Mouse (Mus musculus) macrophage (primary cell): ENCODE measurements around the gene Sp100. TPM values are rescaled to one million over a fixed set of nuclear protein-coding genes. Genes with fewer than 3 reads are reported as not detected.

Source experiments
- H3K27ac ChIP-seq: fragments of 350-480 bp; formaldehyde crosslinking; 2 replicates; pipeline ENCODE4 v1.9.0; 2021
- H3K36me3 ChIP-seq: fragments of 350-480 bp; formaldehyde crosslinking; 2 replicates; pipeline ENCODE4 v1.9.0; 2021; ENCODE audit errors: inconsistent target
- H3K4me3 ChIP-seq: fragments of 350-480 bp; formaldehyde crosslinking; 2 replicates; pipeline ENCODE4 v1.9.0; 2021; ENCODE audit errors: inconsistent target
- H3K79me2 ChIP-seq: fragments of 350-480 bp; formaldehyde crosslinking; 2 replicates; pipeline ENCODE4 v1.9.0; 2021; ENCODE audit errors: inconsistent target
- WGBS: methylation state at CpG from one replicate; pipeline ENCODE4 v1.1.7; 2026; ENCODE audit warnings: inconsistent platforms; ENCODE audit not compliant: missing documents; 5-methylcytosine and 5-hydroxymethylcytosine counted together
- polyA plus RNA-seq: library from polyadenylated mRNA; stranded (reverse); fragments of 250-400 nt; gene quantifications from 3 replicates; pipeline ENCODE4 v1.2.4, GENCODE M21; 2018; ENCODE audit warnings: inconsistent platforms

The Sp100 gene
- polyA plus RNA-seq, 1 experiment from 2014 or later: 347 TPM

DNA sequence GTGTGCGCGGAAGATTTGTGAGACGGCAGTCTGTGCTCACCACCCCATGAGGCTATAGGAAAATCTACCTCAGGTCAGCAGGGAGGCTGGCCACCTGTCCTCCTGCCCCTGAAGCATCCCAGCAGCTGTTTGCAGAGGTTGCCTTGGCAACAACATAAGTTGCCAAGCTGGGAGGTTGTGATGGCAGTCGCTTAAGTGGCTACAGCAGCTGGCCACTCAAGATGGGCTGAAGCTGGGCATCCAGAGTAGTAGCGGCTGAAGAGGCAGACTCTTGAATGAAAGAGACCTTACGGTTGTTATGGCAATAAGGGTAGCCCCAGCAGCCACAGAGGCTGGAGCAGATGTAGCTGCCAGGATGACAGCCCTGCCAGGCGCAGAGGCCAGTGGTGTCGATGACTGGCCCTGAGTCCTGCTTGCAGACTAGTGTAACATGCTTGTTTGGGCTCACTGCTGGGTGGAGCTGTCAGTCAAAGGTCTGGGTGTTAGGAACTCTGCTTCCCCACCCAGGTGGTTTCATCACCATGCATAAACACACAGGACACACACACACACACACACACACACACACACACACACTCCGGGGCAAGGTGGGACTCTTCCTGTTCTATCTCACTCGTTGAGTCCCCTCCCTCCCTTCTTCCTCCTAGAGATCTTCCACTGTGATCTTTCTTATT lies 70.6 kb downstream of the Sp100 start:
- WGBS: 88% methylated on average over 6 of the region's 10 CpGs
- Histone ChIP-seq H3K36me3 (peaks cover 74% of the 10 kb centered on the region), H3K79me2 (no peaks in the 10 kb centered on the region; the same call in 1 of the 2 replicates), H3K4me3 (no peak overlapping the region), H3K27ac (no peak overlapping the region)

DNA sequence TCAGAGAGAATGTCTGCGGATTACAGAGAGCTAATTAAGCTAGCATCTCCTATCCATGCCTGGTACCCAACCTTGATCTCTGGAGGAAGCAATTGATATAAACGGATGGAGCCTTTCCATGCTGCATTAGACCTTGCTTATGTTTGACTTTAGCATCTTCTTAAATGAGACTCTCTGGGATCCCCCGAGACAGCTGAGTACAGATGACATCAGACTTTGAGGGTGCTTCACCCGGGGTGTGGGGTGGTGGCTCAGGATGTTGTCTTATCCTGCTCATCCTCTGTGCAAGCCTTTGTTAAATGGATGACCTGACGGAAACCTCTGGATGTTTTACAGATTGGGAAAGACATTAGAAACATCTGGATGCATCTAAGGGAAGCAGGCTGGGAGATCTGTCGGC lies 80.7 kb downstream of the Sp100 start:
- no peak overlapping the region for H3K4me3 ChIP-seq
- H3K79me2 ChIP-seq: peaks cover 85% of the 10 kb centered on the region
- no peak overlapping the region for H3K27ac ChIP-seq
- WGBS: 90% methylated on average over 6 of the region's 6 CpGs
- H3K36me3 ChIP-seq: peaks cover 52% of the 10 kb centered on the region

- Histone ChIP-seq H3K36me3 (peaks cover 41% of the 10 kb centered on the region), H3K27ac (peak overlapping the region; percentile 97; the same call in 1 of the 2 replicates), H3K79me2 (peaks cover 79% of the 10 kb centered on the region), H3K4me3 (no peak overlapping the region)
- WGBS: 20% methylated on average over 3 of the region's 3 CpGs
These were observed 82.8 kb downstream of the Sp100 start for GRCm38 (mm10) chr1:85732581-85732980.

- H3K27ac ChIP-seq: peak overlapping the region; percentile 97
- peaks cover 22% of the 10 kb centered on the region for H3K36me3 ChIP-seq
- H3K4me3 ChIP-seq: peak overlapping the region; percentile 80
- WGBS: 14% methylated on average over 1 of the region's 1 CpGs
- peaks cover 60% of the 10 kb centered on the region for H3K79me2 ChIP-seq
These were observed 84.7 kb downstream of the Sp100 start for GRCm38 (mm10) chr1:85734511-85734910.

- Histone ChIP-seq H3K27ac (peak overlapping the region; percentile 97), H3K79me2 (peaks cover 49% of the 10 kb centered on the region), H3K4me3 (peak overlapping the region; percentile 80), H3K36me3 (peaks cover 12% of the 10 kb centered on the region)
- WGBS: under 1% methylated on average over 13 of the region's 13 CpGs
These were observed 85.8 kb downstream of the Sp100 start for GRCm38 (mm10) chr1:85735463-85736123.

DNA sequence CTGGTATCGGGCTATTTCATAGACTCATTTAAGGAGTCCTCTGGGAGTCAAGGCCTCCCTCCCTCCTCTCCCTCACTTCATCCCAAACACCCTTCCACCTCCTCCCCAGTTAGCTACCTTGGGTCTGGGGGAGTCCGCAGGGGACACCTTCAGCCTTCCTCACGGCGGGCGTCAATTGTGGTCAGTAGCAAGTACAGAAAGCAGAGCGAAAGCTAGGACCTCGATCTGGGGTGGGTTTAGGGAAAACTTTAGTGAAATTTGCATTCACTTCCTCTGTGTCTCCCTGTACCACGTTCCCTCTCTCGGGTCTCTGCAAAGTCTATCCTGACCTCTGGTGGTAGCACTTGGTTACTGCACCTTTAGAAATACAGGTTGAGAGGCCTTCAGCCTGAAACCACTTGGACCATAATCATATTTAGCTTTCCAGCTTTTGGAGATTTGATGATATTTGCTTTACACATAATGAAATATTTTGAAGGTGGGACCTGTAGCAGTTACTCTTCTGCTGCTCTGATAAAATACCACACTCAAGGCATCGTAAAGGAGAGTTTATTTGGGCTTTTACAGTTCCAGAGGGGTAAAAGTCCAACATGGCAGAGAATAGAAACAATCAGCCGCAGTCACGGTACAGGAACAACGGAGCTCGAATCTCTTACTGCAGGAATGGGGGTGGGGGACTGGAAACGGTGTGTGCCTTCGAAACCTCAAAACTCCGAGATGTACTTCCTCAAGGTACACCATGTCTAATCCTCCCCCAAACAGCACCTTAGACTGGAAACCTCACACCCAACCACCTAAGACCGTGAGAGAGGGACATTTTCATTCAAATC lies 86.8 kb downstream of the Sp100 start:
- H3K4me3 ChIP-seq: peak overlapping the region; percentile 80
- H3K27ac ChIP-seq: peak overlapping the region; percentile 97
- peaks cover 2% of the 10 kb centered on the region; the same call in 1 of the 2 replicates for H3K36me3 ChIP-seq
- H3K79me2 ChIP-seq: peaks cover 39% of the 10 kb centered on the region
- WGBS: 35% methylated on average over 17 of the region's 18 CpGs

DNA sequence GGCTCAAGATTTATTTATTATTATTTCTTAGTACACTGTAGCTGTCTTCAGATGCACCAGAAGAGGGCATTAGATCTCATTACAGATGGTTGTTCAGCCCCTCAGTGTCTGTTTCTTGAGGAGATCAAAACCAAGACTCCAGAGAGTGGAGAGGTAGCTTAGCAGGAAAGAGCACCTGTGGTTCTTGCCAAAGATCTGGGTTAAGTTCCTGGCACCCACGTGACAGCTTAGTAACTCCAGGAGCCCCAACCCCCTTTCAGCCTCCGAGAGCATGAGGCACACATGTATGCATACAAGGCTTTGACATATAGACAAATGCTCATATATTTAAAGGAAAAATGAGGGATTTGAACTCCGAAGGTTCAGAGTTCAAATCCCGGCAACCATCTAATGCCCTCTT lies 89.2 kb downstream of the Sp100 start:
- Histone ChIP-seq H3K27ac (no peak overlapping the region), H3K4me3 (no peak overlapping the region), H3K36me3 (no peaks in the 10 kb centered on the region), H3K79me2 (peaks cover 15% of the 10 kb centered on the region)
- WGBS: 95% methylated on average over 4 of the region's 4 CpGs

DNA sequence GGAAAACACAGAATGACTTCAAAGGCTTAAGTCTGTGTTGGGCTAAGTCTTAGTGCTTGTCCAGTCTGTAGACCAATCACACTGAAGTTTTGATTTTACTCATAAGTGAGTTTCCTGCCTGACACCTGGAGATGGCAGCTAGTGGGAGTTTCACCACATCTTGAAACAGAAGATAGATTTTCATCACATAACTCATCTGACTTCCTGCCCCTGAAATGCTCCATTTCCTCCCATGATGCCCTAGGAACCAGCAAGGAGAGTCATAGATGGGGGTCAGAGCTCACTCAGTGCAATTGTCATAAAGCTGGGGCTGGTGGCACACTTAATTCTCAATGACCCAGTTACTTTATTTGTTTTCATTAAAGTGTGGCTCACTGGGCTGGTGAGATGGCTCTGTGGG lies 90.0 kb downstream of the Sp100 start:
- H3K79me2 ChIP-seq: peaks cover 7% of the 10 kb centered on the region
- no peak overlapping the region for H3K27ac ChIP-seq
- H3K4me3 ChIP-seq: no peak overlapping the region
- H3K36me3 ChIP-seq: no peaks in the 10 kb centered on the region

DNA sequence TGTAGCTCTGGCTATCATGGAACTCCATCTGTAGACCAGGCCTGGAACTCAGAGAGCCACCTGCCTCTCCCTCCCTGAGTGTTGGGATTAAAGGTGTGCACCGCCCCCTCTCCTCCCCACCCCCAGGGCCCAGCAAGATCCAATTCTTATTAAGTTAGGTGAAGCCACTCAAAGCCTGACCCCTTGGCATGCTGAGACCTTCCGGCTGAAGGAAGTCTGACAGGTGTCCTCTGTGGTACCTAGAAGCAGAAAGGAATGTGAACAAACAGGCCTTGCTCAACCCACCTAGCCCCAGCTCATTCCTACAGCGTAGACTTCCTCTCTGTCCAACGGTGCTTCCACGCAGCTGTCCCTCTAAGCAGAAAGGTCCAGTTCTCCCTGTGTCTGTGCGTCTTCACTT lies 91.1 kb downstream of the Sp100 start:
- Histone ChIP-seq H3K4me3 (no peak overlapping the region), H3K36me3 (no peaks in the 10 kb centered on the region), H3K79me2 (no peaks in the 10 kb centered on the region; the same call in 1 of the 2 replicates), H3K27ac (no peak overlapping the region)
- WGBS: 69% methylated on average over 6 of the region's 6 CpGs

DNA sequence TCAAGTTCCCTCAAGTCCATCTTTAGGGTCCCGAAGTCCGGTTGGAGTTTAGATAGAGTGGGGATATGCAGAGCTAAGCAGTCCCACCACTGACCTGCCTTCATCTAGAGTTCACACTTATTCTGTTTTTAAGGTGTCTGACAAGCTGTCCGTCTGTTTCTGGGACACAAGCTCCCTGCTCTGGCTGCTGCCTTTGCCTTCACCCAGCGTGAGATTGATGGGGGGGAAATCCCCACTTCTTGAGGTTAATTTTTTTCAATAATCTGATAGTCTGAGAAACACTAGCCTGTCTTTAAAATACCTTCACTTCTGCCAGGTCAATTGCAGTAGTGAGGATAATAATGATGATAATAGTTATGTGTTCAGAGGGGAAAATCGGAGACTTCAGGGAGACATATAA lies 92.5 kb downstream of the Sp100 start:
- no peaks in the 10 kb centered on the region for H3K36me3 ChIP-seq
- 80% methylated on average over 5 of the region's 5 CpGs for WGBS
- H3K79me2 ChIP-seq: no peaks in the 10 kb centered on the region
- no peak overlapping the region for H3K4me3 ChIP-seq
- no peak overlapping the region for H3K27ac ChIP-seq

- Histone ChIP-seq H3K27ac (no peak overlapping the region), H3K36me3 (no peaks in the 10 kb centered on the region), H3K79me2 (no peaks in the 10 kb centered on the region), H3K4me3 (no peak overlapping the region)
- 47% methylated on average over 2 of the region's 2 CpGs for WGBS
These were observed 93.2 kb downstream of the Sp100 start for GRCm38 (mm10) chr1:85742916-85743505.

DNA sequence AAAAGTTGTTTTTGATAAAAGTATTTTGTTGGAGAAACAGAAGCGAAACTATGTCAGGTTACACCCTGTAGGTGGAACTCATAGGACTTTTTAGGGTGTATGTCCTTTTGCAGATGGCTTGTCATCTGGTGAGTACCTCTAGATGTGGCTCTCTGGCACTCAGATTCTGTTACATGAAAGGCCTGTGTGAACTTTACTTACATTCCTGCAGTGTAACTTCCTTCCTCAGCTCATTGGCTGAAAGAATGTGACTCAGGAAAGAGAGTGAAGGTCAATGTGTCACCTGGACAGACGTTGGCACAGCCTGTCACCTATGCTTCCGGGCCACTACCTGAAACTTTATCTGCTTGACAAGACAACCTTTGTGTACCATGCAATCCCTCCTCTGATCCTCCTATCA lies 94.8 kb downstream of the Sp100 start:
- Histone ChIP-seq H3K27ac (no peak overlapping the region), H3K4me3 (no peak overlapping the region)
- 77% methylated on average over 3 of the region's 3 CpGs for WGBS

DNA sequence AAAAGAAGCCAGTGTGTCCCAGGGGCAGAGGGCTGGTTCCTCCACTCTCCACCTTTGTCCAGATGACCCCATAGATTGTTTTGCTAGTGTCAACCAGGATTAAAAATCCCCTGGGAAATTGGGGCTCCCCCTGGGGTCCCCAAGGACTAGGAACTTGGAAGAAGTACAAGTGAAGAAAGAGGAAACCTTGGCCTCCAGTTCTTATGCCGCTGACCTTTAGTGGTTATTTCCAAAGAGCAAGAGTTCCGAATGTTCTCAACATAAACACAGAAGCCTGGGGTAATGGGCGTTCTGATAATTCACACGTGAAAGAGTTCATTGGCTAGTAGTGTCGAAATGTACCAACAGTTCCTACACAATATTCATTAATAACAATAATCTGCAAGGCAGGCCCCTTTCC lies 96.7 kb downstream of the Sp100 start:
- H3K27ac ChIP-seq: no peak overlapping the region
- no peak overlapping the region for H3K4me3 ChIP-seq
- WGBS: 90% methylated on average over 5 of the region's 5 CpGs
- H3K36me3 ChIP-seq: no peaks in the 10 kb centered on the region
- no peaks in the 10 kb centered on the region for H3K79me2 ChIP-seq

More for the DNA sequence above, 94.8 kb downstream of the Sp100 start:
- Histone ChIP-seq H3K36me3 (no peaks in the 10 kb centered on the region), H3K79me2 (no peaks in the 10 kb centered on the region)

GRCm38 (mm10) chr1:85749829-85750228 lies 100.0 kb downstream of the Sp100 start:
- Histone ChIP-seq H3K36me3 (no peaks in the 10 kb centered on the region), H3K79me2 (no peaks in the 10 kb centered on the region), H3K4me3 (no peak overlapping the region), H3K27ac (peak overlapping the region; percentile 93)
- 97% methylated on average over 2 of the region's 2 CpGs for WGBS
